Mouse (Mus musculus) small intestine, adult 2 months (tissue): ENCODE data around the gene Rims1. TPM values are rescaled to one million over a fixed set of nuclear protein-coding genes. Genes with fewer than 3 reads are reported as not detected.

Source experiments
- H3K27ac ChIP-seq: fragments of 200-500 bp; 2 replicates; pipeline ENCODE4 v1.5.1; 2012; ENCODE audit warnings: low read depth, low read length, control low read depth, inconsistent platforms; ENCODE audit not compliant: insufficient read depth
- H3K27me3 ChIP-seq: fragments of 200-500 bp; 2 replicates; pipeline ENCODE4 v1.6.1; 2012; ENCODE audit warnings: mild to moderate bottlenecking, moderate library complexity, low read length, inconsistent platforms; ENCODE audit not compliant: control insufficient read depth, insufficient read depth
- H3K36me3 ChIP-seq: fragments of 200-500 bp; 2 replicates; pipeline ENCODE4 v1.6.1; 2012; ENCODE audit warnings: mild to moderate bottlenecking, low read length, control low read depth, inconsistent platforms; ENCODE audit not compliant: control insufficient read depth, insufficient read depth
- H3K4me1 ChIP-seq: fragments of 200-500 bp; 2 replicates; pipeline ENCODE4 v1.6.1; 2012; ENCODE audit warnings: low read length, inconsistent platforms, mixed read lengths; ENCODE audit not compliant: control insufficient read depth, insufficient read depth, insufficient read length
- H3K4me3 ChIP-seq: fragments of 200-500 bp; 2 replicates; pipeline ENCODE4 v1.5.1; 2012; ENCODE audit warnings: low read depth, mild to moderate bottlenecking, control low read depth, inconsistent platforms, low read length, moderate library complexity
- CTCF ChIP-seq: fragments of 200-500 bp; IDR thresholded peaks from 2 replicates; pipeline ENCODE4 v1.5.1; 2012; ENCODE audit warnings: low read depth, mild to moderate bottlenecking, control low read depth, inconsistent platforms, low read length, moderate library complexity, mixed read lengths; ENCODE audit not compliant: insufficient replicate concordance, insufficient read length; ENCODE audit errors: extremely low read depth
- POLR2A ChIP-seq: fragments of 200-500 bp; IDR thresholded peaks from 2 replicates; pipeline ENCODE4 v1.6.1; 2012; ENCODE audit warnings: low read depth, mild to moderate bottlenecking, control low read depth, inconsistent platforms, low read length, moderate library complexity
- WGBS: fragments of 180-500 bp; shearing (Covaris S2); methylation state at CpG from one replicate; pipeline ENCODE4 v1.1.7; 2018; 5-methylcytosine and 5-hydroxymethylcytosine counted together
- polyA plus RNA-seq: library from polyadenylated mRNA; depleted of rRNA; stranded (reverse); fragments of >200 nt; gene quantifications from 2 replicates; pipeline ENCODE4 v1.2.3, GENCODE M21; 2012

Rims1 gene
- polyA plus RNA-seq, 1 experiment, result 0.68 TPM

DNA sequence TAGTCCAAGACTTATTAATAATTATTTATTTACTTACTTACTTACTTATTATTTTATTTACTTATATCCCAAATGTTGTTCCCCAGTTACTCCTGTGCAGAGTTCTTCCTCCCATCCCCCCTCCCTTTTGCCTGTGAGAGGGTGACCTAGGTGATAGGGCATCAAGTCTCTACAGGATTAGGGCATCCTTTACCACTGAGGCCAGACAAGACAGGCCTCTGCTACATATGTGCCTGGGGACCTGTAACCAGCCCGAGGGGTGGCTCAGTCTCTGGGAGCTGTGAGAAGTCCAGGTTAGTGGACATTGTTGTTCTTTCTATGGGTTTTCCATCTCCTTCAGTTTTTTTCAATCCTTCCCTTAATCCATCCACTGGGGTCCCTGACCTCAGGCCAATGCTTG lies 156.4 kb downstream of the Rims1 start:
- H3K27ac ChIP-seq, result no peak overlapping the region
- no peak overlapping the region for H3K4me3 ChIP-seq
- H3K36me3 ChIP-seq, result no peaks in the 10 kb centered on the region
- 62% methylated on average over 1 of the region's 1 CpGs for WGBS
- H3K4me1 ChIP-seq, result no peaks in the 10 kb centered on the region
- no peak for TF ChIP-seq POLR2A
- TF ChIP-seq CTCF, result no peak
- no peaks in the 10 kb centered on the region for H3K27me3 ChIP-seq

GRCm38 (mm10) chr1:22645257-22645656 lies 160.5 kb downstream of the Rims1 start:
- Histone ChIP-seq H3K4me3 (no peak overlapping the region), H3K36me3 (no peaks in the 10 kb centered on the region), H3K27me3 (no peaks in the 10 kb centered on the region), H3K27ac (no peak overlapping the region), H3K4me1 (no peaks in the 10 kb centered on the region)
- TF ChIP-seq POLR2A, result no peak
- WGBS, result 38% methylated on average over 2 of the region's 2 CpGs

- Histone ChIP-seq H3K27me3 (no peaks in the 10 kb centered on the region), H3K36me3 (no peaks in the 10 kb centered on the region), H3K4me3 (no peak overlapping the region), H3K4me1 (no peaks in the 10 kb centered on the region), H3K27ac (no peak overlapping the region)
- WGBS, result 85% methylated on average over 5 of the region's 5 CpGs
- TF ChIP-seq CTCF (no peak), POLR2A (no peak)
Measured at GRCm38 (mm10) chr1:22640568-22640967, 165.2 kb downstream of the Rims1 start.

GRCm38 (mm10) chr1:22639702-22640101 lies 166.1 kb downstream of the Rims1 start:
- Histone ChIP-seq H3K27ac (no peak overlapping the region), H3K36me3 (no peaks in the 10 kb centered on the region), H3K4me3 (no peak overlapping the region), H3K27me3 (no peaks in the 10 kb centered on the region), H3K4me1 (no peaks in the 10 kb centered on the region)
- no peak for TF ChIP-seq CTCF
- TF ChIP-seq POLR2A, result no peak
- 84% methylated on average over 3 of the region's 3 CpGs for WGBS

DNA sequence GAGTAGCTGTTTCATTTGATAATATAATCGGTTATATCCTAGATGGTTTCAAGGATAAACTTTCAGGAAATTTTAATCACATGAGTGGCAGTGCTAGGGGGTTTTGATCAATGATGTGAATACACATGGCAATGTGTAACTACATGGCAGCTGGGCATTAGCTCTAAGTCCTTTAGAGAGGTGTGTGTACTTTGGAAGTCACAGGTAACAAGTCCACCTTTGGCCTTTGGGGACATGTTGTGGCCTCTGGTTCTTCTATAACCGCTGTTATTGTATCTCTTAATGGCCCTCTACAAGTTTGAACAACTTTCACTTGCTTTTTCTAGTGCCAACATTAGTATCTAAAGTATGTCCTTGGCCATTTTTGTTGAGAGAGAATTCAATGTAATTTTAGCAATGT lies 171.9 kb downstream of the Rims1 start:
- WGBS, result 76% methylated on average over 2 of the region's 2 CpGs
- Histone ChIP-seq H3K27ac (no peak overlapping the region), H3K4me1 (0 out of 2 replicates have a peak, but pooled peaks cover 1% of the 10 kb centered on the region), H3K27me3 (no peaks in the 10 kb centered on the region), H3K4me3 (no peak overlapping the region), H3K36me3 (no peaks in the 10 kb centered on the region)
- no peak for TF ChIP-seq CTCF
- TF ChIP-seq POLR2A, result no peak

DNA sequence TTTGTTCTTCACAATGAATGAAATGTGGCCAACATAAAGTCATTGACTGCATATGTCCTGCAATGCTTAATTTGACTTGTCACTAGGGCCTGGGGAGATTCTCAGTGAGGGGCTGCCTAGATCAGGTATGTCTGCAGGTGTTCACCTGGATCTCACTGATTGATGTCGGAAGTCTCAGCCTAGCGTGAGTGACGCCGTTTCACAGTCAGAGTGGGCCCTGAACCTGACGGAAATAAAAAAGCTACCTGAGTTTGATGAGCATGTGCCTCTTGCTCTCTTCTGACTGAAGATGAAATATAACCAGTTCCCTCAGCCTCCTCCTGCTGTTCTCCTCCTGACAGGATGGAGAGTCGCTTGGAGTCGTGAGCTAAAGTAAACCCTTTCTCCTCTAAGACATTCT lies 173.2 kb downstream of the Rims1 start:
- H3K4me3 ChIP-seq, result no peak overlapping the region
- H3K27ac ChIP-seq, result no peak overlapping the region
- 0 out of 2 replicates have a peak, but pooled peaks cover 1% of the 10 kb centered on the region for H3K4me1 ChIP-seq
- WGBS, result 79% methylated on average over 7 of the region's 7 CpGs
- H3K36me3 ChIP-seq, result no peaks in the 10 kb centered on the region
- no peaks in the 10 kb centered on the region for H3K27me3 ChIP-seq
- TF ChIP-seq POLR2A (no peak), CTCF (no peak)

DNA sequence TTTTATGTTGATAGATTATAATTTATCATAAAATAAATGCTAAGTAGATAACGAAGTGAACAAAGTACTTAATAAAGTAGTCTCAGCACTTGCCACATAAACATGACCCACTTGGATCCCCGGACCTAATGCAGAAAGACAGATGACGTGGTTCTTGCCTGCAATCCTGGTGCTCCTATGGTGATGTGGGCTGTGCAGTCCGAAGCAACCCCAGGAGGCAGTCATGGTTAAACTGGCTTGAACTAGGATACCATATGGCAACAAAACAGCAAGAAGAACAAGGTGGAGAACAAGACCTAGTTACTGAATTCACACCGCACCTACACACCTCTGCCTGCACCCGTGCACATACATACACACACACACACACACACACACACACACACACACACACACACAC lies 173.8 kb downstream of the Rims1 start:
- no peaks in the 10 kb centered on the region for H3K27me3 ChIP-seq
- H3K4me1 ChIP-seq, result 0 out of 2 replicates have a peak, but pooled peaks cover 1% of the 10 kb centered on the region
- TF ChIP-seq POLR2A, result no peak
- TF ChIP-seq CTCF, result no peak
- 82% methylated on average over 6 of the region's 6 CpGs for WGBS
- H3K27ac ChIP-seq, result no peak overlapping the region
- no peak overlapping the region for H3K4me3 ChIP-seq
- H3K36me3 ChIP-seq, result no peaks in the 10 kb centered on the region

DNA sequence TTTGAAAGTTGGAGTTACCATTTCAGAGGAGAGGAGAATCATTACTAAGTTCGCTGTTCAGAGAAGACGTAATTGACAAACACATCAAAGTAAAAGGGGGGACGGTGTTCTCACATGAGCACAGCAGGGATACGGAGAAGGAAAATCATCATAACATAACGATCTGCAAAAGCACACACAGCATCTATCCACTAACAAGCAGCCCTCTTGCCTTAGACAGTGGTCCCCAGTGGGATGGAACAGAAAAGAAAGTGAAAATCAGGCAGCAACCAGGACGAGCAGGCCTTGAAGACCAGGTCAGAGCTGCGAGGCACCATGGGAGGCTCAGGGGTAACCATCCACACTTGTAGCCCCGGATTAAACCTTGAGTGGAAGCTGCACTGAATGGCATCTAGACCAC lies 176.8 kb downstream of the Rims1 start:
- 82% methylated on average over 8 of the region's 8 CpGs for WGBS
- no peak for TF ChIP-seq CTCF
- TF ChIP-seq POLR2A, result no peak
- H3K27ac ChIP-seq, result no peak overlapping the region
- H3K27me3 ChIP-seq, result no peaks in the 10 kb centered on the region
- H3K4me3 ChIP-seq, result no peak overlapping the region
- H3K36me3 ChIP-seq, result no peaks in the 10 kb centered on the region
- 0 out of 2 replicates have a peak, but pooled peaks cover 1% of the 10 kb centered on the region for H3K4me1 ChIP-seq
